8 mouse cellular contexts compared by ENCODE assay signal in genomic region chr12:108327889-108328491, GRCm38 (mm10). TPM values are rescaled to one million over a fixed set of nuclear protein-coding genes. Genes with fewer than 3 reads are reported as not detected.
DNase-seq lines count a peak whose midpoint lies in the region; ATAC-seq and TF ChIP-seq lines count a peak whose summit lies in the region.

No protein-coding gene starts in this region.

- no peak for DNase-seq in gastrocnemius, adult 2 months
- no peak for DNase-seq in gastrocnemius, postnatal 4 days (ENCODE audit: low spot score in 2 of 2)
- DNase-seq in G1E (ENCODE audit: low spot score) = no peak
- peak; percentile 85 for DNase-seq in right cerebral cortex, postnatal 14 days
- no peak for DNase-seq in spleen, postnatal 36 days (ENCODE audit: low spot score in 2 of 2)

- H3K36me3 ChIP-seq in G1E (replicated peaks) = no peaks in the 10 kb centered on the region
- no peaks in the 10 kb centered on the region for H3K36me3 ChIP-seq in forebrain, embryonic 12.5 days (replicated peaks)
- no peaks in the 10 kb centered on the region for H3K36me3 ChIP-seq in intestine, embryonic 16.5 days (ENCODE audit: control insufficient read depth, insufficient read depth, low read length)
- no peaks in the 10 kb centered on the region for H3K36me3 ChIP-seq in liver, embryonic 12.5 days

- intact Hi-C loops in gastrocnemius, adult 2 months (cut with DNase I) = no loop called here

- H3K4me3 ChIP-seq in gastrocnemius, adult 2 months = peak overlapping the region; percentile 62
- H3K4me3 ChIP-seq in G1E (ENCODE audit: low read depth, low read length) = peak overlapping the region; percentile 56; the same call in 1 of the 2 replicates
- H3K4me3 ChIP-seq in forebrain, embryonic 12.5 days (replicated peaks) = peak overlapping the region; percentile 37
- peak overlapping the region; percentile 46 for H3K4me3 ChIP-seq in intestine, embryonic 16.5 days (ENCODE audit: low read length)
- peak overlapping the region; percentile 34 for H3K4me3 ChIP-seq in liver, embryonic 12.5 days

- no peak for ATAC-seq in G1E (ENCODE audit: extremely low read depth, insufficient number of reproducible peaks, low FRiP score, poor library complexity, severe bottlenecking)
- ATAC-seq in forebrain, embryonic 12.5 days (ENCODE audit: low FRiP score) = 0 out of 2 replicates have a peak, but pooled peaks have one; percentile 10
- ATAC-seq in intestine, embryonic 16.5 days = peak; percentile 30
- no peak for ATAC-seq in liver, embryonic 12.5 days

- TF ChIP-seq CTCF in gastrocnemius, adult 2 months (IDR thresholded peaks at IDR 0.05) = no peak
- no peak for TF ChIP-seq CTCF in G1E (IDR thresholded peaks at IDR 0.05; ENCODE audit: low read depth, low read length)

- peak overlapping the region; percentile 55 for H3K9ac ChIP-seq in forebrain, embryonic 12.5 days
- H3K9ac ChIP-seq in intestine, embryonic 16.5 days (ENCODE audit: low read depth, low read length) = peak overlapping the region; percentile 55
- H3K9ac ChIP-seq in liver, embryonic 12.5 days = no peak overlapping the region; the same call in 1 of the 2 replicates

- H3K27ac ChIP-seq in gastrocnemius, adult 2 months = no peak overlapping the region
- no peak overlapping the region for H3K27ac ChIP-seq in forebrain, embryonic 12.5 days
- no peak overlapping the region for H3K27ac ChIP-seq in intestine, embryonic 16.5 days (ENCODE audit: low read length)
- no peak overlapping the region for H3K27ac ChIP-seq in liver, embryonic 12.5 days

- H3K9me3 ChIP-seq in G1E (replicated peaks) = peaks cover 85% of the 10 kb centered on the region
- no peaks in the 10 kb centered on the region for H3K9me3 ChIP-seq in forebrain, embryonic 12.5 days
- H3K9me3 ChIP-seq in intestine, embryonic 16.5 days (ENCODE audit: control insufficient read depth, low read length) = no peaks in the 10 kb centered on the region
- H3K9me3 ChIP-seq in liver, embryonic 12.5 days (replicated peaks) = no peaks in the 10 kb centered on the region

- H3K27me3 ChIP-seq in G1E (ENCODE audit: insufficient read depth, low read length) = no peaks in the 10 kb centered on the region
- peaks cover 43% of the 10 kb centered on the region for H3K27me3 ChIP-seq in forebrain, embryonic 12.5 days
- H3K27me3 ChIP-seq in intestine, embryonic 16.5 days (replicated peaks; ENCODE audit: control insufficient read depth, insufficient read depth, low read length) = peaks cover 24% of the 10 kb centered on the region
- H3K27me3 ChIP-seq in liver, embryonic 12.5 days (replicated peaks) = peaks cover 74% of the 10 kb centered on the region

- H3K4me1 ChIP-seq in G1E (ENCODE audit: insufficient read depth, low read depth, low read length) = no peaks in the 10 kb centered on the region
- peaks cover 50% of the 10 kb centered on the region for H3K4me1 ChIP-seq in forebrain, embryonic 12.5 days
- H3K4me1 ChIP-seq in intestine, embryonic 16.5 days (ENCODE audit: control insufficient read depth, insufficient read depth, low read length) = peaks cover 17% of the 10 kb centered on the region
- peaks cover 10% of the 10 kb centered on the region for H3K4me1 ChIP-seq in liver, embryonic 12.5 days

- peak overlapping the region; percentile 59 for H3K4me2 ChIP-seq in forebrain, embryonic 12.5 days
- H3K4me2 ChIP-seq in intestine, embryonic 16.5 days (ENCODE audit: low read depth, low read length) = peak overlapping the region; percentile 79
- peak overlapping the region; percentile 55 for H3K4me2 ChIP-seq in liver, embryonic 12.5 days

- WGBS in forebrain, embryonic 12.5 days = 4% methylated on average over 66 of the region's 66 CpGs
- WGBS in intestine, embryonic 16.5 days = 1% methylated on average over 66 of the region's 66 CpGs
- 4% methylated on average over 66 of the region's 66 CpGs for WGBS in liver, embryonic 12.5 days (ENCODE audit: insufficient replicate concordance)

RNA-seq across cellular contexts. Expression of gene Cyp46a1, which starts 6.2 kb away (rescaled TPM):
- under 1 TPM; 0.10 to 0.25 TPM for total RNA-seq in gastrocnemius, adult 2 months (2021)
- 1 to 10 TPM; 1.9 to 2.4 TPM for total RNA-seq in gastrocnemius, postnatal 4 days (2021)
- total RNA-seq in G1E (2014; fragmentation: Nextera tagmentation) = not detected in 2 replicates
- 0.23 and 0.55 TPM in 2 replicates for total RNA-seq in G1E (2017)
- polyA plus RNA-seq in G1E (2012) = not detected in 2 replicates
- 24.4 and 24.6 TPM in 2 replicates for polyA plus RNA-seq in forebrain, embryonic 12.5 days (2016; fragmentation: Nextera tagmentation; extraction: Ambion mirVana)
- 3.8 and 4.6 TPM in 2 replicates for polyA plus RNA-seq in intestine, embryonic 16.5 days (2015; fragmentation: Nextera tagmentation; extraction: Ambion mirVana)
- polyA plus RNA-seq in liver, embryonic 12.5 days (2016; fragmentation: Nextera tagmentation; extraction: Ambion mirVana) = 0.86 and 1.7 TPM in 2 replicates

RNA-seq across cellular contexts. Expression of gene Hhipl1, which starts 21.9 kb away (rescaled TPM):
- 1 to 10 TPM in 1 of 2 experiments, under 1 TPM in 1; 0.66 to 1.1 TPM for total RNA-seq in gastrocnemius, adult 2 months (2021)
- total RNA-seq in gastrocnemius, postnatal 4 days (2021) = 1 to 10 TPM in 1 of 2 experiments, under 1 TPM in 1; 0.74 to 1.0 TPM
- total RNA-seq in G1E (2014; fragmentation: Nextera tagmentation) = not detected in 2 replicates
- total RNA-seq in G1E (2017) = 0.05 and 0.06 TPM in 2 replicates
- not detected in 2 replicates for polyA plus RNA-seq in G1E (2012)
- 3.3 and 3.5 TPM in 2 replicates for polyA plus RNA-seq in forebrain, embryonic 12.5 days (2016; fragmentation: Nextera tagmentation; extraction: Ambion mirVana)
- polyA plus RNA-seq in intestine, embryonic 16.5 days (2015; fragmentation: Nextera tagmentation; extraction: Ambion mirVana) = 0.43 and 0.53 TPM in 2 replicates
- polyA plus RNA-seq in liver, embryonic 12.5 days (2016; fragmentation: Nextera tagmentation; extraction: Ambion mirVana) = 0.07 and 0.17 TPM in 2 replicates

RNA-seq across cellular contexts. Expression of gene Eml1, which starts 42.8 kb away (rescaled TPM):
- 100 to 1,000 TPM in 1 of 2 experiments, 10 to 100 TPM in 1; 93.4 to 111 TPM for total RNA-seq in gastrocnemius, adult 2 months (2021)
- total RNA-seq in gastrocnemius, postnatal 4 days (2021) = 100 to 1,000 TPM; 103 to 112 TPM
- total RNA-seq in G1E (2014; fragmentation: Nextera tagmentation) (not detected in 2 replicates), G1E (2017) (0.05 and 0.12 TPM in 2 replicates)
- polyA plus RNA-seq in G1E (2012) = not detected in 2 replicates
- polyA plus RNA-seq in forebrain, embryonic 12.5 days (2016; fragmentation: Nextera tagmentation; extraction: Ambion mirVana) = 82.4 and 83.0 TPM in 2 replicates
- polyA plus RNA-seq in intestine, embryonic 16.5 days (2015; fragmentation: Nextera tagmentation; extraction: Ambion mirVana) = 63.7 and 67.4 TPM in 2 replicates
- polyA plus RNA-seq in liver, embryonic 12.5 days (2016; fragmentation: Nextera tagmentation; extraction: Ambion mirVana) = 9.5 and 10.6 TPM in 2 replicates

RNA-seq across cellular contexts. Expression of gene Ccdc85c, which starts 52.8 kb away (rescaled TPM):
- 10 to 100 TPM; 30.1 to 33.4 TPM for total RNA-seq in gastrocnemius, adult 2 months (2021)
- 1 to 10 TPM; 7.3 to 8.4 TPM for total RNA-seq in gastrocnemius, postnatal 4 days (2021)
- total RNA-seq in G1E (2014; fragmentation: Nextera tagmentation) = not detected in 2 replicates
- 0.05 TPM in 1 of 2 replicates, not detected in the other for total RNA-seq in G1E (2017)
- not detected in 2 replicates for polyA plus RNA-seq in G1E (2012)
- polyA plus RNA-seq in forebrain, embryonic 12.5 days (2016; fragmentation: Nextera tagmentation; extraction: Ambion mirVana) = 10.7 and 14.7 TPM in 2 replicates
- 4.8 and 7.1 TPM in 2 replicates for polyA plus RNA-seq in intestine, embryonic 16.5 days (2015; fragmentation: Nextera tagmentation; extraction: Ambion mirVana)
- polyA plus RNA-seq in liver, embryonic 12.5 days (2016; fragmentation: Nextera tagmentation; extraction: Ambion mirVana) = 3.3 and 3.4 TPM in 2 replicates

Comparison
In these comparisons a context has a peak if more than half of its experiments do, and no peak if none do; other contexts are left out.
1. ATAC-seq: peak in forebrain, embryonic 12.5 days (single experiment) and intestine, embryonic 16.5 days (single experiment); none in G1E (single experiment) and liver, embryonic 12.5 days (single experiment).
2. RNA of gene Eml1, which starts 42.8 kb away (polyA plus RNA-seq): 82.4 to 83.0 TPM in forebrain, embryonic 12.5 days, 63.7 to 67.4 TPM in intestine, embryonic 16.5 days and 9.5 to 10.6 TPM in liver, embryonic 12.5 days; not detected in G1E; every median in the first group is over 10 times any median in the second.
3. Peak in every context shown above with its lines, with median percentiles within 50 percentile points of each other: H3K4me3 ChIP-seq and H3K4me2 ChIP-seq.